Mouse (Mus musculus): Measurements from ENCODE around the gene Bcar3.

- no peak for TF ChIP-seq POLR2A (IDR thresholded peaks at IDR 0.05; ENCODE audit: low read depth, low read length)
- no peak for TF ChIP-seq CTCF (IDR thresholded peaks at IDR 0.05; ENCODE audit: extremely low read depth, insufficient read length, insufficient replicate concordance, low read depth, low read length)
Measured at GRCm38 (mm10) chr3:122340135-122341068, 46.5 kb downstream of the Bcar3 start.

Measured in small intestine, adult 2 months (tissue).